Mouse (Mus musculus): ENCODE measurements around the gene Chd3.
"Not testable (repeated sequence)": the region's sequence is repeated elsewhere in the genome, so short reads cannot be mapped to it uniquely, and the experiment has no call there.

Chd3 gene

GRCm38 (mm10) chr11:69318000-69318399 lies 51.2 kb downstream of the Chd3 start:
- not testable (repeated sequence) for DNase-seq

GRCm38 (mm10) chr11:69316361-69316760 lies 52.8 kb downstream of the Chd3 start:
- no peak for DNase-seq

- DNase-seq: no peak
Measured at GRCm38 (mm10) chr11:69311266-69311665, 57.9 kb downstream of the Chd3 start.

- no peak for DNase-seq
Measured at GRCm38 (mm10) chr11:69306039-69306438, 63.2 kb downstream of the Chd3 start.

GRCm38 (mm10) chr11:69305291-69305690 lies 63.9 kb downstream of the Chd3 start:
- no peak for DNase-seq

GRCm38 (mm10) chr11:69302817-69303216 lies 66.4 kb downstream of the Chd3 start:
- DNase-seq: no peak

GRCm38 (mm10) chr11:69298231-69298630 lies 71.0 kb downstream of the Chd3 start:
- DNase-seq: no peak

- no peak for DNase-seq
Measured at GRCm38 (mm10) chr11:69297799-69298198, 71.4 kb downstream of the Chd3 start.

GRCm38 (mm10) chr11:69295286-69295685 lies 73.9 kb downstream of the Chd3 start:
- no peak for DNase-seq
